Comparison of ENCODE assay signal across 15 mouse cellular contexts in genomic region chr11:4201981-4202700, GRCm38 (mm10). TPM values are rescaled to one million over a fixed set of nuclear protein-coding genes. Genes with fewer than 3 reads are reported as not detected.
DNase-seq lines count a peak whose midpoint lies in the region; ATAC-seq and TF ChIP-seq lines count a peak whose summit lies in the region.
"Had no signal": no experiment of that assay in that cellular context is flagged by ENCODE, and none has a peak within 500 bp of the region (broad histone marks: within the 10 kb centered on the region; RNA-seq: fewer than 3 reads in every experiment).

No protein-coding gene starts in this region.

- no peak overlapping the region for H3K9ac ChIP-seq in forebrain, postnatal 0 days
- no peak overlapping the region for H3K9ac ChIP-seq in forebrain, embryonic 14.5 days (ENCODE audit: low read length)
- no peak overlapping the region for H3K9ac ChIP-seq in kidney, embryonic 16.5 days (replicated peaks; ENCODE audit: low read length)
- no peak overlapping the region for H3K9ac ChIP-seq in lung, postnatal 0 days (replicated peaks; ENCODE audit: low read depth)
- H3K9ac ChIP-seq in stomach, postnatal 0 days (ENCODE audit: low read length): no peak overlapping the region
- H3K9ac ChIP-seq: forebrain, embryonic 12.5 days; liver, embryonic 13.5 days had no signal

- no peak for TF ChIP-seq EP300 in lung, postnatal 0 days (IDR thresholded peaks at IDR 0.05)
- no peak for TF ChIP-seq EP300 in stomach, postnatal 0 days (optimal IDR thresholded peaks at IDR 0.05)

- peak; percentile 10; the same call in 1 of the 2 replicates for TF ChIP-seq CTCF in forebrain, postnatal 0 days (IDR thresholded peaks at IDR 0.05; ENCODE audit: low read depth)
- TF ChIP-seq CTCF in lung, postnatal 0 days (IDR thresholded peaks at IDR 0.05): peak; percentile 20; the same call in 1 of the 2 replicates
- 0 out of 2 replicates have a peak, but pooled peaks have one; percentile 19 for TF ChIP-seq CTCF in stomach, postnatal 0 days (IDR thresholded peaks at IDR 0.05; ENCODE audit: low read depth)

- ATAC-seq in forebrain, postnatal 0 days: no peak
- no peak for ATAC-seq in forebrain, embryonic 14.5 days
- ATAC-seq in kidney, embryonic 16.5 days (ENCODE audit: low FRiP score, low TSS enrichment): no peak
- no peak for ATAC-seq in lung, postnatal 0 days
- ATAC-seq in stomach, postnatal 0 days (ENCODE audit: low FRiP score, low TSS enrichment): no peak

- H3K27me3 ChIP-seq in forebrain, postnatal 0 days (ENCODE audit: insufficient read depth, low read length): no peaks in the 10 kb centered on the region
- no peaks in the 10 kb centered on the region for H3K27me3 ChIP-seq in forebrain, embryonic 14.5 days (replicated peaks; ENCODE audit: control insufficient read depth, insufficient read depth, low read length)
- no peaks in the 10 kb centered on the region for H3K27me3 ChIP-seq in kidney, embryonic 16.5 days (ENCODE audit: insufficient read depth, low read length)
- no peaks in the 10 kb centered on the region for H3K27me3 ChIP-seq in lung, postnatal 0 days (replicated peaks; ENCODE audit: insufficient read depth, low read length)
- H3K27me3 ChIP-seq in stomach, postnatal 0 days (ENCODE audit: control insufficient read depth, insufficient read depth, low read length): no peaks in the 10 kb centered on the region
- H3K27me3 ChIP-seq: forebrain, embryonic 12.5 days; liver, embryonic 13.5 days had no signal

- no peaks in the 10 kb centered on the region for H3K4me1 ChIP-seq in forebrain, postnatal 0 days (ENCODE audit: insufficient read depth)
- no peaks in the 10 kb centered on the region for H3K4me1 ChIP-seq in forebrain, embryonic 14.5 days (ENCODE audit: control insufficient read depth, insufficient read depth, low read length)
- H3K4me1 ChIP-seq in kidney, embryonic 16.5 days (ENCODE audit: insufficient read depth, low read length): peaks cover 38% of the 10 kb centered on the region
- H3K4me1 ChIP-seq in lung, postnatal 0 days (ENCODE audit: insufficient read depth, low read depth, low read length): peaks cover 10% of the 10 kb centered on the region; the same call in 1 of the 2 replicates
- H3K4me1 ChIP-seq in stomach, postnatal 0 days (replicated peaks; ENCODE audit: control insufficient read depth, insufficient read depth): peaks cover 9% of the 10 kb centered on the region
- H3K4me1 ChIP-seq: forebrain, embryonic 12.5 days had no signal

- H3K36me3 ChIP-seq in forebrain, postnatal 0 days (ENCODE audit: insufficient read depth): peaks cover 10% of the 10 kb centered on the region
- peaks cover 9% of the 10 kb centered on the region; the same call in 1 of the 2 replicates for H3K36me3 ChIP-seq in forebrain, embryonic 14.5 days (ENCODE audit: control insufficient read depth, insufficient read depth, low read length)
- H3K36me3 ChIP-seq in kidney, embryonic 16.5 days (ENCODE audit: insufficient read depth, low read length): peaks cover 7% of the 10 kb centered on the region
- H3K36me3 ChIP-seq in lung, postnatal 0 days (ENCODE audit: insufficient read depth, low read length): no peaks in the 10 kb centered on the region
- H3K36me3 ChIP-seq in stomach, postnatal 0 days (ENCODE audit: control insufficient read depth, insufficient read depth, low read length): peaks cover 13% of the 10 kb centered on the region; the same call in 1 of the 2 replicates

- H3K4me3 ChIP-seq in forebrain, postnatal 0 days (ENCODE audit: low read depth, low read length): no peak overlapping the region
- no peak overlapping the region for H3K4me3 ChIP-seq in forebrain, embryonic 14.5 days (ENCODE audit: low read depth, low read length)
- no peak overlapping the region for H3K4me3 ChIP-seq in kidney, embryonic 16.5 days (ENCODE audit: low read length)
- no peak overlapping the region for H3K4me3 ChIP-seq in lung, postnatal 0 days (ENCODE audit: low read depth, low read length)
- no peak overlapping the region for H3K4me3 ChIP-seq in stomach, postnatal 0 days (ENCODE audit: low read depth, low read length)
- H3K4me3 ChIP-seq: forebrain, embryonic 12.5 days; liver, embryonic 13.5 days had no signal

- 59% methylated on average over 11 of the region's 11 CpGs for WGBS in forebrain, postnatal 0 days
- 73% methylated on average over 11 of the region's 11 CpGs for WGBS in forebrain, embryonic 14.5 days
- 59% methylated on average over 11 of the region's 11 CpGs for WGBS in kidney, embryonic 16.5 days
- WGBS in lung, postnatal 0 days: 49% methylated on average over 11 of the region's 11 CpGs
- 42% methylated on average over 11 of the region's 11 CpGs for WGBS in stomach, postnatal 0 days

- no peaks in the 10 kb centered on the region for H3K9me3 ChIP-seq in forebrain, postnatal 0 days (ENCODE audit: low read length)
- no peaks in the 10 kb centered on the region for H3K9me3 ChIP-seq in forebrain, embryonic 14.5 days (replicated peaks; ENCODE audit: control insufficient read depth, low read length)
- no peaks in the 10 kb centered on the region for H3K9me3 ChIP-seq in kidney, embryonic 16.5 days (ENCODE audit: low read length)
- H3K9me3 ChIP-seq in lung, postnatal 0 days (ENCODE audit: low read length): no peaks in the 10 kb centered on the region
- no peaks in the 10 kb centered on the region for H3K9me3 ChIP-seq in stomach, postnatal 0 days (ENCODE audit: control insufficient read depth, low read length)
- H3K9me3 ChIP-seq: forebrain, embryonic 12.5 days; liver, embryonic 13.5 days had no signal

- no peak for DNase-seq in forebrain, postnatal 0 days
- DNase-seq in forebrain, embryonic 14.5 days (ENCODE audit: low spot score): no peak
- DNase-seq in kidney, postnatal 10 days: peak; percentile 65
- no peak for DNase-seq in lung, postnatal 0 days (ENCODE audit: low spot score)
- DNase-seq in lung, postnatal 25 days (ENCODE audit: low spot score): no peak
- DNase-seq in stomach, postnatal 0 days (ENCODE audit: low spot score): no peak
- DNase-seq: adrenal gland, adult 8-10 months; gastrocnemius, postnatal 10 days; heart, postnatal 10 days; kidney, adult 18-20 months; liver, embryonic 13.5 days; spleen, adult 18-20 months had no signal

- H3K4me2 ChIP-seq in forebrain, postnatal 0 days (ENCODE audit: low read depth): no peak overlapping the region
- no peak overlapping the region for H3K4me2 ChIP-seq in forebrain, embryonic 14.5 days (ENCODE audit: low read length)
- H3K4me2 ChIP-seq in kidney, embryonic 16.5 days (replicated peaks; ENCODE audit: low read depth, low read length): no peak overlapping the region
- H3K4me2 ChIP-seq in lung, postnatal 0 days (replicated peaks; ENCODE audit: low read depth, low read length): no peak overlapping the region
- no peak overlapping the region for H3K4me2 ChIP-seq in stomach, postnatal 0 days (replicated peaks; ENCODE audit: low read depth)
- H3K4me2 ChIP-seq: forebrain, embryonic 12.5 days; liver, embryonic 13.5 days had no signal

- H3K27ac ChIP-seq in forebrain, postnatal 0 days (ENCODE audit: low read depth, low read length): no peak overlapping the region
- H3K27ac ChIP-seq in forebrain, embryonic 14.5 days (ENCODE audit: low read depth, low read length): no peak overlapping the region
- no peak overlapping the region for H3K27ac ChIP-seq in kidney, embryonic 16.5 days (ENCODE audit: low read length)
- H3K27ac ChIP-seq in lung, postnatal 0 days (ENCODE audit: low read length): 0 out of 2 replicates have a peak overlapping the region, but pooled peaks have one; percentile 9
- peak overlapping the region; percentile 45 for H3K27ac ChIP-seq in stomach, postnatal 0 days (replicated peaks)
- H3K27ac ChIP-seq: forebrain, embryonic 12.5 days; liver, embryonic 13.5 days had no signal

RNA-seq across cellular contexts. Expression of gene Tbc1d10a, which starts 15.6 kb away (rescaled TPM):
- 41.9 and 42.0 TPM in 2 replicates for total RNA-seq in forebrain, postnatal 0 days (2014; rRNA removed)
- polyA plus RNA-seq in forebrain, postnatal 0 days (2015; fragmentation: Nextera tagmentation; extraction: Ambion mirVana): 33.1 and 37.6 TPM in 2 replicates
- polyA plus RNA-seq in forebrain, embryonic 14.5 days (2014; fragmentation: Nextera tagmentation; extraction: Ambion mirVana): 13.3 and 18.3 TPM in 2 replicates
- 49.0 and 51.3 TPM in 2 replicates for polyA plus RNA-seq in kidney, embryonic 16.5 days (2015; fragmentation: Nextera tagmentation; extraction: Ambion mirVana)
- 41.7 and 43.8 TPM in 2 replicates for polyA plus RNA-seq in lung, postnatal 0 days (2015; fragmentation: Nextera tagmentation; extraction: Ambion mirVana)
- polyA plus RNA-seq in stomach, postnatal 0 days (2015; fragmentation: Nextera tagmentation; extraction: Ambion mirVana): 35.1 and 38.5 TPM in 2 replicates

RNA-seq across cellular contexts. Expression of gene Castor1, which starts 15.9 kb away (rescaled TPM):
- 5.0 and 6.9 TPM in 2 replicates for total RNA-seq in forebrain, postnatal 0 days (2014; rRNA removed)
- polyA plus RNA-seq in forebrain, postnatal 0 days (2015; fragmentation: Nextera tagmentation; extraction: Ambion mirVana): 4.2 and 4.9 TPM in 2 replicates
- polyA plus RNA-seq in forebrain, embryonic 14.5 days (2014; fragmentation: Nextera tagmentation; extraction: Ambion mirVana): 1.6 and 1.8 TPM in 2 replicates
- polyA plus RNA-seq in kidney, embryonic 16.5 days (2015; fragmentation: Nextera tagmentation; extraction: Ambion mirVana): 6.8 and 7.6 TPM in 2 replicates
- polyA plus RNA-seq in lung, postnatal 0 days (2015; fragmentation: Nextera tagmentation; extraction: Ambion mirVana): 16.5 and 17.8 TPM in 2 replicates
- 9.6 and 9.7 TPM in 2 replicates for polyA plus RNA-seq in stomach, postnatal 0 days (2015; fragmentation: Nextera tagmentation; extraction: Ambion mirVana)

RNA-seq across cellular contexts. Expression of gene Osm, which starts 34.1 kb away (rescaled TPM):
- total RNA-seq in forebrain, postnatal 0 days (2014; rRNA removed): 0.05 TPM in 1 of 2 replicates, not detected in the other
- polyA plus RNA-seq in forebrain, postnatal 0 days (2015; fragmentation: Nextera tagmentation; extraction: Ambion mirVana): 0.13 and 0.14 TPM in 2 replicates
- 0.14 TPM in 1 of 2 replicates, not detected in the other for polyA plus RNA-seq in forebrain, embryonic 14.5 days (2014; fragmentation: Nextera tagmentation; extraction: Ambion mirVana)
- not detected in 2 replicates for polyA plus RNA-seq in kidney, embryonic 16.5 days (2015; fragmentation: Nextera tagmentation; extraction: Ambion mirVana)
- 0.69 and 1.3 TPM in 2 replicates for polyA plus RNA-seq in lung, postnatal 0 days (2015; fragmentation: Nextera tagmentation; extraction: Ambion mirVana)
- polyA plus RNA-seq in stomach, postnatal 0 days (2015; fragmentation: Nextera tagmentation; extraction: Ambion mirVana): 0.05 and 0.11 TPM in 2 replicates
- total RNA-seq: gastrocnemius, postnatal 10 days; heart, postnatal 10 days had no signal
- polyA plus RNA-seq: C2C12; forebrain, embryonic 12.5 days had no signal

RNA-seq across cellular contexts. Expression of gene Sf3a1, which starts 42.0 kb away (rescaled TPM):
- 46.7 and 54.4 TPM in 2 replicates for total RNA-seq in forebrain, postnatal 0 days (2014; rRNA removed)
- 30.6 and 34.6 TPM in 2 replicates for polyA plus RNA-seq in forebrain, postnatal 0 days (2015; fragmentation: Nextera tagmentation; extraction: Ambion mirVana)
- 51.5 and 59.3 TPM in 2 replicates for polyA plus RNA-seq in forebrain, embryonic 14.5 days (2014; fragmentation: Nextera tagmentation; extraction: Ambion mirVana)
- polyA plus RNA-seq in kidney, embryonic 16.5 days (2015; fragmentation: Nextera tagmentation; extraction: Ambion mirVana): 54.5 and 65.5 TPM in 2 replicates
- polyA plus RNA-seq in lung, postnatal 0 days (2015; fragmentation: Nextera tagmentation; extraction: Ambion mirVana): 12.6 and 13.4 TPM in 2 replicates
- 16.0 and 16.5 TPM in 2 replicates for polyA plus RNA-seq in stomach, postnatal 0 days (2015; fragmentation: Nextera tagmentation; extraction: Ambion mirVana)

RNA-seq across cellular contexts. Expression of gene Ccdc157, which starts 42.0 kb away (rescaled TPM):
- total RNA-seq in forebrain, postnatal 0 days (2014; rRNA removed): 13.9 and 25.0 TPM in 2 replicates
- polyA plus RNA-seq in forebrain, postnatal 0 days (2015; fragmentation: Nextera tagmentation; extraction: Ambion mirVana): 5.2 and 7.8 TPM in 2 replicates
- polyA plus RNA-seq in forebrain, embryonic 14.5 days (2014; fragmentation: Nextera tagmentation; extraction: Ambion mirVana): 2.4 and 2.9 TPM in 2 replicates
- 9.4 and 10.7 TPM in 2 replicates for polyA plus RNA-seq in kidney, embryonic 16.5 days (2015; fragmentation: Nextera tagmentation; extraction: Ambion mirVana)
- polyA plus RNA-seq in lung, postnatal 0 days (2015; fragmentation: Nextera tagmentation; extraction: Ambion mirVana): 7.3 and 8.2 TPM in 2 replicates
- 2.1 and 2.2 TPM in 2 replicates for polyA plus RNA-seq in stomach, postnatal 0 days (2015; fragmentation: Nextera tagmentation; extraction: Ambion mirVana)

Comparison
In these comparisons a context has a peak if more than half of its experiments do, and no peak if none do; other contexts are left out.
1. H3K27ac ChIP-seq: peak in lung, postnatal 0 days (single experiment) and stomach, postnatal 0 days (single experiment); none in forebrain, postnatal 0 days (single experiment), forebrain, embryonic 14.5 days (single experiment) and kidney, embryonic 16.5 days (single experiment).
2. Peak in every context shown above with its lines, with median percentiles within 50 percentile points of each other: CTCF ChIP-seq.